Mouse (Mus musculus) large intestine, adult 2 months (tissue): ENCODE measurements around the gene Dync1li2. TPM values are rescaled to one million over a fixed set of nuclear protein-coding genes. Genes with fewer than 3 reads are reported as not detected.
A peak's percentile ranks its signal among the peaks of the same experiment; 100 is the strongest.

Experiments used
- DNase-seq: peaks from one replicate; pipeline ENCODE4 v3.0.0-alpha.2; 2012; ENCODE audit warnings: low read depth, low spot score
- WGBS: fragments of 180-500 bp; shearing (Covaris S2); methylation state at CpG from one replicate; pipeline ENCODE4 v1.1.7; 2018; 5-methylcytosine and 5-hydroxymethylcytosine counted together
- polyA plus RNA-seq: library from polyadenylated mRNA; depleted of rRNA; stranded (reverse); fragments of >200 nt; gene quantifications from 2 replicates; pipeline ENCODE4 v1.2.3, GENCODE M21; 2012; rRNA removed

The Dync1li2 gene
- 9.9 and 12.2 TPM in 2 replicates for polyA plus RNA-seq

DNA sequence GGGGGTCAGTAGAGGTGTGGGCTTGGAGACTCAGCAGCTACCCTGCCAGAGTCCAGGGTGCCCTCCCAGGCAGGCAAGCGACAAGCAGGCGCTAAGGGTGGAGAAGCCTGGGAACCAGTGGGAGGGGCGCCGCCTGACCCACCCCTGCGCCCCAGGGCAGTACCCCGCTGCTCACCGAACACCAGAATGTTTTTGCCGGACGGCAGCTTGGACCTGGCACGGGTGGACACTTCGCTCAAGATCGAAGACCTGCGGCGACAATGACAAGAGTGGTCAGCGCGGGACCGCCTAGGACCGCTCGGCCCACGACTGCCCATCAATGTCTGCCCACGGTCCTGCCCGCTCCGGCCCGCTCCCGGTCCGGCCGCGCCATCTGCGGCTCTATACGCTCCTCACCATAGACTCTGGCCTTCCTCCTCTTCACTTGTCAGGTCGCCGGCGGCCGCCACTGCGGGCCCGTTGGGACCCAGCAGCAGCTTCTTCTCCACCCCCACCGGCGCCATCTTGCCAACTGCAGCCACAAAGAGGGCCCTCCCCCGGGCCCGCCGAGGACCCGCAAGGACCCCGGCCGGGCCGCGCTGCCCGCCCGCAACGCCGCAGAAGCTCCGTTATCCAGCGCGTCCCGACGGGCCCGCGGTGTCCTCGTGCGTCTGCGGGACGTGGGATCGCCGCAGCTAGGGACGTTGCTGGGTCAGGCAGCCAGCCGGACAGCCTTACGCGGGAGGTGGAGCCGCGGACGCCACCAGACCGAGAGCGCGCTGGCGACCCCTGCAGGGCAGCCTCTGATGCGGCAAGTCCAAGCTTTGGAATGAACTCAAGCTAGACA, at the start of gene Dync1li2:
Gene Dync1li2, minus strand, starts transcription at position 749 of the 826 bp plus-strand sequence.
- DNase-seq, result no peak
- under 1% methylated on average over 75 of the region's 75 CpGs for WGBS

DNA sequence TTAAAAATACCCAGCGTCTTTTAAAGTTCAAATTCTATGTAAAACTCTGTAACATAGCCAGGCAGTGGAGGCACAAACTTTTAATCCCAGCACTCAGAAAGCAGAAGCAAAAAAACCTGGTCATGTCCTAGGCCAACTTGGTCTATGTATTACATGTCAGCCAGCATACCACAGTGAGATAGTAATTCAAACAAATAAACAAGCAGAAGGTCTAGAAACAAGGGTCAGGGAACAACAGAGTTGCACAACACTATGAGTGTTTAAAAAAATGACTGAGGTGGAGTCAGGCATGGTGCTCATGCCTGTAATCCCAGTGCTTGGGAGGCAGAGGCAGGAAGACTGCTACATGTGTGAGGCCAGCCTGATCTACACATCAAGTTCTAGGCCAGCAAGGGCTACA, 36.2 kb upstream of the Dync1li2 start:
- WGBS, result 67% methylated on average over 1 of the region's 1 CpGs
- DNase-seq, result no peak

DNA sequence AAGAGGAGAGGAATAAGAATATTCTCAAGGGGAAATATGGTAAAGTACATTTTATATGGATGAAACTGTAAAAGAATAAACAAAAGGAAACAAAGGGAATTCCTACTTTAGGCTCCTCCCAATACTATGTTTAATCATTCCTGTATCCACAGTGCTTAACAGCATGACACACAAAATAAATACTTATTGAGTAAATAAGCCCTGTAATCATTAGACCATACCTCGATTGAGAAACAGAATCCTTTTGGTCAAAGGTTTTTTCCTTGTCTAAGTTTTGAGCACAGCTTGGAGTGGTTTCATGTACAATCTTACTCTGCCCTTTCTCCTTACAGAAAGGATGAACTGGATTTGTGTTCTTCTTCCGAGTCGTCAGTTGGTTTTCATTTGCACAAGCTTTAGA, 29.6 kb upstream of the Dync1li2 start:
- no peak for DNase-seq

GRCm38 (mm10) chr8:104467463-104467862, 24.6 kb upstream of the Dync1li2 start:
- WGBS, result 66% methylated on average over 2 of the region's 2 CpGs
- DNase-seq, result no peak

More for the DNA sequence above, 29.6 kb upstream of the Dync1li2 start:
- 32% methylated on average over 3 of the region's 3 CpGs for WGBS

DNA sequence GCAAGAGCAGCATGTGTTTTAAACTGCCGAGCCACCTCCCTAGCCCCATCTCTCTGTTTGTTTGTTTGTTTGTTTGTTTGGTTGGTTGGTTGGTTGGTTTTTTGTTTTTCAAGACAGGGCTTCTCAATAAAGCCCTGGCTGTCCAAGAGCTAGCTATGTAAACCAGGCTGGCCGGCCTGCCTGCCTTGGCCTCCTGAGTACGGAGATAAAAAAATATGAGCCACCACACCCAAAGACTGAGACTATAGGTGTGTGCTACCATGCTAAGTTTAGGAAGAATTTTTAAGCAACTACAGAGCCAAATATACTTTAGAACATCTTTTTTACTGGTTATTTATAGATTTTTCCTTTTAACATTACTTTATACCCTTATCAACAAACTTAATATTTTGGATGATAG, 9.3 kb upstream of the Dync1li2 start:
- no peak for DNase-seq
- WGBS, result 77% methylated on average over 3 of the region's 3 CpGs

GRCm38 (mm10) chr8:104448796-104449195, 5.9 kb upstream of the Dync1li2 start:
- DNase-seq, result no peak
- WGBS, result 76% methylated on average over 3 of the region's 3 CpGs

GRCm38 (mm10) chr8:104446016-104446415, 3.2 kb upstream of the Dync1li2 start:
- no peak for DNase-seq
- WGBS, result 82% methylated on average over 3 of the region's 3 CpGs

GRCm38 (mm10) chr8:104445248-104445647, 2.4 kb upstream of the Dync1li2 start:
- WGBS, result 70% methylated on average over 6 of the region's 6 CpGs
- no peak for DNase-seq

DNA sequence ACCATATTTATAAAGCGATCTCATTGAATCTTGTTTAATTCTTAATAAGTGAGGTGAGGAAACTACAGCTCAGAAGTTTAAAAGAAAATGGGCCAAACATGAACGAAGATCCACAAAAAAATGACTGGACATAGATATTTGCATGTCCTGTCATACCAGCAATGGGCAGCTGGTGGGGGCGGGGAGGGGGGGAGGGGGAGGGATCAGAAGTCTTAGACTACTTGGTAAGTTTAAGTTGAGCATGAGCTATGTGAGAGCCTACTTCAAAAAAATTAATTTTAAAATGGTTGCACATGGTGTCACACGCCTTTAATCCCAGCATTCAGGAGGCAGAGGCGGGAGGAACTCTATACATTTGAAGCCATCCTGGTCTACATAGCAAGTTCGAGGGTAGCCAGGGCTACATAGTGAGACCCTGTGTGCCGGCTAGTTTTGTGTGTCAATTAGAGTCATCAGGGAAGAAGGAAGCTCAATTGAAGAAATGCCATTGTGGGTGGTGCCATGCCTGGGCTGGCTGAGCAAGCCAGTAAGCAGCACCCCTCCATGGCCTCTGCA, 355 bp upstream of the Dync1li2 start:
- WGBS, result 61% methylated on average over 7 of the region's 7 CpGs
- DNase-seq, result no peak

GRCm38 (mm10) chr8:104441613-104442012, 1.2 kb downstream of the Dync1li2 start:
- no peak for DNase-seq
- WGBS, result 48% methylated on average over 7 of the region's 7 CpGs

- WGBS, result 56% methylated on average over 8 of the region's 8 CpGs
- no peak for DNase-seq
Measured at GRCm38 (mm10) chr8:104439461-104439860, 3.4 kb downstream of the Dync1li2 start.

DNA sequence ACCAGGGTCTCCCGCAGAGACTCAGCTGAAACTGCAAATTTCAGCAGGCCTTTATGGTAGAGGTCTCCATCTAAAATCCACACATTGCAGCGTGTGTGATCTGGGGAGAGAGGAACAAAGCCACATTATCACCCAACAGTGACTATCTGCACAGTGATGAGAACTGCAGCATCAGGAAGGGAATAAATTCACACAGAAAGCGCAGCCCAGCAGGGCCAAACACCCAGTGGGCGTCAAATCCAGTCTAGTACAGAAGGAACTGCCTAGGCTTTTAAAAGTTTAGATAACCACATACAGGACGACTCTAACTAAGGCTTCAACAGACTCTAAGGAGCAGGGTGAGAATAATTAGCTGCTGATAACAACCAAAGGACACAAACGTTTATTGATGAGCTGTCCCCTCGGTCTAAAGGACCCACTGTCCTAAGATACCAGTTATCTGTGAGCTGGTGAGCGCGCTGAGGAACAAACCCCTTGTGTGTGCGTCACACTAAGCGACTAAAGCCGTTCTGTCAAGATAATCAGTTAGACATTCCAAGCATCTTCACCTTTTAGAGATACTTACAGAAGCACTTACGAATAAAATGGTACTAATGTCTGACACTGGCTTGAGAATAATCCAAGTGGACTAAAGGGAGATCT, 5.2 kb downstream of the Dync1li2 start:
- 94% methylated on average over 13 of the region's 13 CpGs for WGBS
- no peak for DNase-seq

DNA sequence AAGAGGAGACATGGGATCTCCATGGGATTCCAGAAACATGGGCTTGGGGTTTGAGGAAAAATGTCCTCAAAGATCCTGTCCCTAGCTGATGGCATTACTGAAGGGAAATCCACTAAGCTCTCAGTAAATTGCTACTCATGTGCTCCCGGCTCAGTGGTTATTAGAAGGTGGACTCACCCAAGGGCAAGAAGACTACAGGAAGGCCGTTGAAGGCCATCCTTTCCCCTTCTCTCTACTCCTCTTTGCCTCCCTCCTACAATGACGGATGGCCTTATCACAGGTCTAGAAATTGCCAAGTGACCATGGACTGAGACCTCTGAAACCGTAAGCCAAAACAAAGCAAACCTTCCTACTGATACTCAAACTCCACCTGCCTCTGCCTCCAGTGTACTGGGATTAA, 6.3 kb downstream of the Dync1li2 start:
- 75% methylated on average over 4 of the region's 4 CpGs for WGBS
- DNase-seq, result no peak

- peak; percentile 98 for DNase-seq
- WGBS, result 9% methylated on average over 12 of the region's 12 CpGs
Measured at GRCm38 (mm10) chr8:104436038-104436437, 6.8 kb downstream of the Dync1li2 start.

DNA sequence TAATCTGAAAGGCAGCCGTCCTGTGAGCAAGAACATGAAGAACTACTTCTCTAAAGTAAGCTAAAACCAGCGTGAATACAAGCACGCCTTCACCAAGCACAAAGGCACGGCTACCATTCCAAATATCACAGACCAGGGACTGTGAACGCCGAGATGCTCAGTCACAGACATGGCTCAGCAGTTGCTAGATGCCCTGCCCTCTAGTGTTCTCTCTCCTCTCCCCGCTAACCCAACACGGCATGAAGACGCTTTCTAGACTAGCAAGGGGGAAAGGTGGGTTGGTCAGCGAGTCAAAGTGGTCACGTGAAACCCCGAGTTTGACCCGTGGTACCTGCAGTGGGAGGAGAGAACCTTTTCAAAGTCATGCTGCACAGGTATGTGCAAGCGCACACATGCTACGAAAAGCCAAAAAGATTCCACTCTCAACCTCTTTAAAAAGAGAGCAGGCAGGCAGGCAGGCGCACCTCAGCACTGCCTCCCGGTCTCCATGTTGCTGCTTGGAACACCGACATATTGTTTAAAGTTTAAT, 8.0 kb downstream of the Dync1li2 start:
- DNase-seq, result no peak
- 82% methylated on average over 18 of the region's 18 CpGs for WGBS

GRCm38 (mm10) chr8:104434275-104434674, 8.6 kb downstream of the Dync1li2 start:
- no peak for DNase-seq
- 33% methylated on average over 4 of the region's 4 CpGs for WGBS

GRCm38 (mm10) chr8:104433191-104433842, 9.5 kb downstream of the Dync1li2 start:
- no peak for DNase-seq
- WGBS, result 83% methylated on average over 5 of the region's 5 CpGs

DNA sequence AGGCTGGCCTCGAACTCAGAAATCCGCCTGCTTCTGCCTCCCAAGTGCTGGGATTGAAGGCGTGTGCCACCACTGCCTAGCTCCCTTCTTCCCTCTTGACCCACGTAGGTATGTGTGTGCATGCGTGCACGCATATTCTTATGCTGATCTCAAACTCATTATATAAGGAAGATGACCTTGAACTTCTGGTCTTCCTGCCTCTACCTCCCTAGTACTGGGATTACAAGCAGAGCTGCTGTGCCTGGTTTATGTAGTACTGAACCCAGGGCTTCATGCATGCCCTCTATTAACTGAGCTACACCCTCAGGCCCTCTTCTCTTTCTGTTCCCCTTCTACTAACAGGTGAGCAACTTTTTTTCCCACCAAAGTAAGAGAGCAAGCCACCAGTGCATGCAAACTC, 10.2 kb downstream of the Dync1li2 start:
- WGBS, result 97% methylated on average over 6 of the region's 6 CpGs
- DNase-seq, result no peak

GRCm38 (mm10) chr8:104430230-104430629, 12.6 kb downstream of the Dync1li2 start:
- 85% methylated on average over 7 of the region's 7 CpGs for WGBS
- DNase-seq, result no peak

DNA sequence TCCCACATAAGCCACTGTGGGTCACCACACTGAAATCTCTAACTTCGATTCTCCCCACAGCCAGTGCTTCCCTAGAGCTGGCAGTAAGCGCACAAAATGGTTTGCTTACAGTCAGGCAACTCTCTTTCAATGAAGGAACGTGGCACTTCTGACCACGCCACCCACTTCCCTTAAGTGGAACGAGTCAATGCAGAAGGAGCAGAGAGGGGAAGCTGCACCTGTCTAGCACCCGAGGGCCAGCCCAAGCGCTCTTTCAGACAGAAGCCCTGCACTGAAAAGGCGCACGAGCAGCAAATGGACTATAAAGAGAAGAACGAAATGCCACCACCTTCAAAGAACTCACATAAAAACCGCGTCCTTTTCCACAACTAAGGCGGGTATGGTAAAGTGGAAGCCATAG, 15.1 kb downstream of the Dync1li2 start:
- WGBS, result 81% methylated on average over 13 of the region's 13 CpGs
- DNase-seq, result no peak
